Mouse (Mus musculus) embryonic facial prominence, embryonic 11.5 days (tissue): ENCODE data around the gene Xpa. TPM values are rescaled to one million over a fixed set of nuclear protein-coding genes. Genes with fewer than 3 reads are reported as not detected.

ENCODE experiments used
- ATAC-seq: fragments of 200-750 bp; cut with Nextera tagmentation; replicated peaks from 2 replicates; pipeline ENCODE4 v1.8.0; 2017; ENCODE audit warnings: low read depth; ENCODE audit not compliant: insufficient number of reproducible peaks, low FRiP score, low TSS enrichment
- DNase-seq: peaks from one replicate; pipeline ENCODE4 v3.0.0-alpha.2; 2015; ENCODE audit warnings: low spot score
- H3K27ac ChIP-seq: fragments of 300-500 bp; sonication (generic); replicated peaks from 2 replicates; pipeline ENCODE4 v1.5.1; 2014; ENCODE audit warnings: mild to moderate bottlenecking, low read depth, low read length, control low read depth
- H3K27me3 ChIP-seq: fragments of 300-500 bp; sonication (generic); 2 replicates; pipeline ENCODE4 v1.6.1; 2014; ENCODE audit warnings: mild to moderate bottlenecking, low read length, moderate library complexity, mixed read lengths; ENCODE audit not compliant: control insufficient read depth, insufficient read depth
- H3K36me3 ChIP-seq: fragments of 300-500 bp; sonication (generic); replicated peaks from 2 replicates; pipeline ENCODE4 v1.6.1; 2014; ENCODE audit warnings: low read depth, mild to moderate bottlenecking, low read length, moderate library complexity, mixed read lengths; ENCODE audit not compliant: control insufficient read depth, insufficient read depth
- H3K4me1 ChIP-seq: fragments of 300-500 bp; sonication (generic); 2 replicates; pipeline ENCODE4 v1.6.1; 2014; ENCODE audit warnings: low read length, mixed read lengths; ENCODE audit not compliant: control insufficient read depth, insufficient read depth
- H3K4me2 ChIP-seq: fragments of 300-500 bp; sonication (generic); 2 replicates; pipeline ENCODE4 v1.6.1; 2014; ENCODE audit warnings: low read depth, mild to moderate bottlenecking, control low read depth, low read length, moderate library complexity
- H3K4me3 ChIP-seq: fragments of 300-500 bp; sonication (generic); 2 replicates; pipeline ENCODE4 v1.5.1; 2014; ENCODE audit warnings: low read depth, low read length, control low read depth
- H3K9ac ChIP-seq: fragments of 300-500 bp; sonication (generic); replicated peaks from 2 replicates; pipeline ENCODE4 v1.6.1; 2014; ENCODE audit warnings: mild to moderate bottlenecking, control low read depth, low read length
- H3K9me3 ChIP-seq: fragments of 300-500 bp; sonication (generic); replicated peaks from 2 replicates; pipeline ENCODE4 v1.6.1; 2016; ENCODE audit warnings: mild to moderate bottlenecking, low read length, inconsistent platforms, mixed read lengths; ENCODE audit not compliant: control insufficient read depth
- WGBS: fragments of 180-500 bp; shearing (Covaris S2); extraction: QIAGEN DNeasy Blood & Tissue Kit; methylation state at CpG from one replicate; pipeline ENCODE4 v1.1.7; 2014; 5-methylcytosine and 5-hydroxymethylcytosine counted together
- polyA plus RNA-seq: library from polyadenylated mRNA; unstranded; fragments of >200 nt; fragmentation: Nextera tagmentation; extraction: Ambion mirVana; gene quantifications from 2 replicates; pipeline ENCODE4 v1.2.1, GENCODE M21; 2014

The Xpa gene
- polyA plus RNA-seq, 1 experiment from 2014 or later = 26.4 TPM

DNA sequence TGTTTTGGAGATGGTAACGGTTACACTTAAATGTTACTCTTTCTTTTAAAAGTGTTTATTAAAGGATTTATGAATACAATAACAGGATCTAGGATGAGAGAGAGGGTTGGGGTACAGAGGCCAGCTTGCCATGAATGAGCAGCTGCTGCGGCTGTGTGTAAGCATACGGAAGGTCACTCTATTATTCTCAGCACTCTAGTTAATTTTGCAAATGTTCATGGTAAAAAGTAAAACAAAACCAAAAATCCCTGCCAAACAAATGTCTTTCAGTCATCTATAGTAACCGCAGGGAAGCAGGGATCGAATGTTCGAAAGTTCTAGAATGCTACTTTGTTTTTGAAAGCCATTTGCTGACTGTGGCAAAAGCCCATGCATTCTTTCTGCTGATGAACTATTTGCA lies 72.8 kb downstream of the Xpa start:
- Histone ChIP-seq H3K4me1 (no peaks in the 10 kb centered on the region), H3K9me3 (no peaks in the 10 kb centered on the region), H3K36me3 (peaks cover 18% of the 10 kb centered on the region), H3K9ac (no peak overlapping the region), H3K27me3 (no peaks in the 10 kb centered on the region), H3K4me2 (no peak overlapping the region), H3K27ac (no peak overlapping the region), H3K4me3 (no peak overlapping the region)
- WGBS = 92% methylated on average over 6 of the region's 6 CpGs
- no peak for DNase-seq
- ATAC-seq = no peak

DNA sequence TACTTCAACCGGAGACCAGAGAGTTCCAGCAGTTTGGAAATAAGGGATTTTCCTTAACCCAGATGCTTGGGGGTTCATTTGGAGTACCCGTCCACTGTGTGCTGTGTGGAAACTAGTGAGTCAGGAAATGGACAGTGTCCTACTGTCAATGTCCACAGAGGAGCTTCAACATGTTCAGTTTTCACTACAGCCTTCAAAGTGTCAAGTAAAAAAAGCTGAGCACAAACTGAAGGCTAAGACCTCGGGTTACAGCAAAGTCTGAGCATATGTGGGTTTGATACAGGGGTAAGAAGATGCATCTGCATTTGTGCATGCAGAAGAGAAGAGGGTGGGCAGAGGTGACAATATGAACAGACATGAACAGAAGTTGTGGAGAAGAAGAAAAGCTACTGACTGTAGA lies 75.3 kb downstream of the Xpa start:
- Histone ChIP-seq H3K9ac (no peak overlapping the region), H3K27me3 (no peaks in the 10 kb centered on the region), H3K36me3 (peaks cover 24% of the 10 kb centered on the region), H3K4me2 (no peak overlapping the region), H3K27ac (no peak overlapping the region), H3K9me3 (no peaks in the 10 kb centered on the region), H3K4me1 (no peaks in the 10 kb centered on the region), H3K4me3 (no peak overlapping the region)
- DNase-seq = no peak
- ATAC-seq = no peak
- 87% methylated on average over 3 of the region's 3 CpGs for WGBS

DNA sequence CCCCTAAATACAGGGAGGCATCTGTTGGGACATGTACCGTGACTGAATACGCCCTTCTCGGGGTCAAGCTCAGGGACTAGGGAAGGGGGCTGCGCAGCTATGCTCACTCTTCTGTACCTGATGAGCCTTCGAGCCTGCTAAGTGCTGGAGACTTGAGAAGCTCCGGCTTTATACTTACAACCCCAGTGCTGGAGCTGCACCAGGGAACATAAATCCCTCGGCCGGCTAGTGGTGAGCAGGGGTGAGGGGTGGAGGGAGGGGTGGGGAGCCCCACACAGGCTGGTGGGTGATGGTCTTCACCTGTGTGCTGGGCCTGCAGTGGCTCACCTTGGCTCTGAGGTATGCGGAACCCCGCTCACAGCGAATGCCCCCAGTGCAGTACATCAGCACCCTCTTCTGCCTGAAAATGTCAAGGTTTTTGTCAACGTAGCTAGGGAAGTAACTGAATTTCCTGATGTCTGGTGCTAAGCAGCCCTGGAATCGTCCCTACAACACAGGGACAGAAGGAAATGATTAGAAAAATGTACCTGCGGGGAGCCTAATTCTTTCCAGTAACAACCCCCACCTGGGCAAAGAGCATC lies 76.5 kb downstream of the Xpa start:
- Histone ChIP-seq H3K4me3 (no peak overlapping the region), H3K27ac (no peak overlapping the region), H3K4me1 (no peaks in the 10 kb centered on the region), H3K9ac (no peak overlapping the region), H3K27me3 (no peaks in the 10 kb centered on the region), H3K4me2 (no peak overlapping the region), H3K9me3 (no peaks in the 10 kb centered on the region), H3K36me3 (peaks cover 20% of the 10 kb centered on the region)
- no peak for DNase-seq
- no peak for ATAC-seq
- WGBS = 88% methylated on average over 14 of the region's 14 CpGs

DNA sequence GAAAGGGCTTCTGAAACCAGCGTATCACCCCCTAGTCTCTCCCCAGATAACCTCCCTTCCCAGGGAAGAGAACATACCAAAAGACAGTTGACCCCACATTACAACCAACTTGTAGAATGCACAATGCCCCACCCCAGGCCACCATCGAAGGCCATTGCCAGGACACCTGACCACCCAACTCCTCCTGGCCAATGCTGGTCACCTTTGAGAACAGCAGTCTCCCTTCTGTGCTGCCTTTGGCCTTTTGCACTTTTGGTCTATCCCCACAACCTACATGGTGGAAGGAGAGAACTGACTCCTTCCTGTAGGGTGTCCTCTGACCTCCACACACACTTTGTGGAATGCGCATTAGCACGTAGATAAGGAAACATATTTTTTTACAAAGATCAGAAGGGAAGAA lies 78.6 kb downstream of the Xpa start:
- no peaks in the 10 kb centered on the region for H3K27me3 ChIP-seq
- H3K4me2 ChIP-seq = no peak overlapping the region
- DNase-seq = no peak
- no peak for ATAC-seq
- H3K27ac ChIP-seq = no peak overlapping the region
- H3K9me3 ChIP-seq = no peaks in the 10 kb centered on the region
- no peak overlapping the region for H3K9ac ChIP-seq
- peaks cover 20% of the 10 kb centered on the region for H3K36me3 ChIP-seq
- 92% methylated on average over 4 of the region's 4 CpGs for WGBS
- no peak overlapping the region for H3K4me3 ChIP-seq
- H3K4me1 ChIP-seq = no peaks in the 10 kb centered on the region

DNA sequence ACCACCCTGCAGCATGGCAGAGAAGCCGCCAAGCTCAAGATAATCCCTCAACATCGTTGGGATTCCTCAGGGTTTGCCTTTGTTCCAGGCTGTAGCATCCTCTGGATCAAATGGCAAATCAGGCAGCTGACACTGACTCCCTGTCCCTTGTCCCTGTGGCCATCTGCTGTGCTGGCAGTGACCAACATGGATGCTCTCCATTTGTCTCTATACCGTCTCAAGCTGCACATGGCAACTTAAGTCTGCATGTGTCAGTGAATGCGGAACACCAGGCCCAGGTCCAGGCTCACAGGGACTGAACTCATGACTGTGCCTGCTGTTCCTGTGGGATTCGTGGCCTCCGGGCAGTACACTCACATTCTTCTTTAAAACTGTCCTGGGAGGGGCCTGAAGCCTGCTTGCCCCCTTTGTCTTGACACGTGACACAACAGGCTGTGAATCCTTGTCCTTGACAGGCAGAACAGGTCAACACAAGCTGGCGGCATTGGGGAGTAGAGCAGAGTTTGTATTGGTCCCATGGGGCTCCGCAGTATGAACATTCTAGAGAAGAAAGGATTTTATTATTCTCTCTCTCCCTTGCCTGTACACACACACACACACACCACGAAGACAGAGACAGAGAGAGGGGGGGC lies 79.5 kb downstream of the Xpa start:
- H3K4me2 ChIP-seq = no peak overlapping the region
- H3K4me3 ChIP-seq = no peak overlapping the region
- no peak overlapping the region for H3K9ac ChIP-seq
- 84% methylated on average over 10 of the region's 10 CpGs for WGBS
- H3K4me1 ChIP-seq = no peaks in the 10 kb centered on the region
- DNase-seq (no peak), ATAC-seq (no peak)
- no peaks in the 10 kb centered on the region for H3K9me3 ChIP-seq
- H3K36me3 ChIP-seq = peaks cover 20% of the 10 kb centered on the region
- H3K27me3 ChIP-seq = no peaks in the 10 kb centered on the region
- H3K27ac ChIP-seq = no peak overlapping the region

DNA sequence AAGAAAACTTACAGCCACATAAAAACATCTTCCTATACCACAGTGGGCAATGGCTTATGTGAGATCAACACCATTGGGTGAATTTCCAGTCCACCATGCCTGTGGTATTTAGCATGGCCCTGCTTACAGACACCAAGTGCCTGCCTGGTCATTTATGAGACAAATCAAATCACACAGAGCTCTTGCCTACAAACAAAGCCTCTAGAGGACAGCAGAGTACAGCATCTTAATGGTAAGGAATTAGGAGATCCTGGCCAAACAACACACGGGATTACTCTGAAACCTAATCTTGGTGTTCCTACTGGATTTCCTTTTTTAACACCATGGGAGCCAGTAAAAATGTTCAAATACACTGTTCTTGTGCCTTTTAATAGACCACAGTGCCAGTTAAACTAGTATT lies 80.8 kb downstream of the Xpa start:
- Histone ChIP-seq H3K4me2 (no peak overlapping the region), H3K4me1 (no peaks in the 10 kb centered on the region), H3K4me3 (no peak overlapping the region), H3K27me3 (no peaks in the 10 kb centered on the region), H3K9ac (no peak overlapping the region), H3K27ac (no peak overlapping the region), H3K36me3 (peaks cover 20% of the 10 kb centered on the region), H3K9me3 (no peaks in the 10 kb centered on the region)
- DNase-seq = no peak
- no peak for ATAC-seq
- WGBS = 79% methylated on average over 1 of the region's 1 CpGs

DNA sequence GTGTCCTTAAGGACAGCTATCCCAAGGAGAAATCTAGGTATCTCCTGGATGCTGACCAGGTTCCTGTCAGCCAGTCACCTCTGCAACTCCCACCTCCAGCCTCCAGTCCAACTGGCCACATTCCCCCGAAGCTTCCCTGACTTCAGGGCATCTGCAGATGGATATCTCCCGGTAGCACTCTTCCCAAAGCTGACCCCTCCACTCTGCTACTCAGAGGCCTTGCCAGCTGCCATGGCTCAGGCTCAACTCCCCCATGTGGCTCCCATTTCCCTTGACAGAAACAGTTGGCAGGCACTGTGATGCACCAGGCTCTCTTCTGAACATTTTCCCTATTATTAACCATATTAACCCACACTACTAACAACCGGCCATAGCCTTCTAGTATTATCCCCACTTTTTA lies 84.8 kb downstream of the Xpa start:
- Histone ChIP-seq H3K4me1 (no peaks in the 10 kb centered on the region), H3K27ac (no peak overlapping the region), H3K4me2 (no peak overlapping the region), H3K36me3 (peaks cover 2% of the 10 kb centered on the region), H3K27me3 (no peaks in the 10 kb centered on the region), H3K4me3 (no peak overlapping the region), H3K9me3 (no peaks in the 10 kb centered on the region), H3K9ac (no peak overlapping the region)
- DNase-seq (no peak), ATAC-seq (no peak)
- 66% methylated on average over 3 of the region's 3 CpGs for WGBS

DNA sequence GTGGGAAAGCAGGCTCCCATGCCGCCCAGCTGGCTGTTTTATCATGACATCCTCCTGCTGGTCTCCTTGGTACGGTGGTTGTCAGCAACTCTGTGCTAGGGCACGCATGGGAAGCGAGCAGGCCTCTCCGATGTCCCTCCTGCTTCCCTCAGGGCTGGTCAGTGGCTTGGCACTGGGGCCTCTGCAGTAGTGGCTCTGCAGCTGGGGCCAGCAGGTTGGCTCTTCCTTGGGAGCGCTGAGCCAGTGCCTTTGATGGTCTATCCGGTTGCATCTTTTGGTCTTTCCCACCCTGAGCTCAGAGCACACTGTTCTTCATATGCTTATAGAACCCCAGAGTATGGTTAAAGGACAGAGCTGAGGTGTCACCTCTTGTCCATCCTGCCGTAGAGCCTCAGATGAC lies 86.0 kb downstream of the Xpa start:
- DNase-seq (no peak), ATAC-seq (no peak)
- 90% methylated on average over 8 of the region's 8 CpGs for WGBS

More for the DNA sequence above, 86.0 kb downstream of the Xpa start:
- Histone ChIP-seq H3K36me3 (no peaks in the 10 kb centered on the region; the same call in none of the 2 replicates), H3K4me1 (no peaks in the 10 kb centered on the region), H3K9me3 (no peaks in the 10 kb centered on the region), H3K27me3 (no peaks in the 10 kb centered on the region), H3K4me2 (no peak overlapping the region), H3K9ac (no peak overlapping the region), H3K4me3 (no peak overlapping the region), H3K27ac (no peak overlapping the region)
